Mouse (Mus musculus) gastrocnemius, postnatal 10 days (tissue): ENCODE data around the gene Gm49361. TPM values are rescaled to one million over a fixed set of nuclear protein-coding genes. Genes with fewer than 3 reads are reported as not detected.
"Not testable (repeated sequence)": the region's sequence is repeated elsewhere in the genome, so short reads cannot be mapped to it uniquely, and the experiment has no call there.

Experiments used
- DNase-seq: peaks from one replicate; pipeline ENCODE4 v3.0.0; 2021; ENCODE audit warnings: mixed read lengths
- long read RNA-seq, 2 experiments: library from polyadenylated mRNA; stranded (forward); transcript quantifications; one replicate each; pipeline ENCODE4 v2.0.0; 2021
- total RNA-seq, 2 experiments: library from RNA; stranded (reverse); gene quantifications; 2 replicates each; pipeline ENCODE4 v1.2.3; 2021

Gene Gm49361
- total RNA-seq, result not detected
- long read RNA-seq, experiment 1, partial matches to known transcripts, result 1 of 2 reads
- long read RNA-seq, experiment 1, other reads (novel, unspliced or antisense), result 1 of 2 reads
- long read RNA-seq, experiment 2, result 0 reads

GRCm38 (mm10) chr14:57746001-57746771, at the start of gene Gm49361:
Gm49361 (minus strand) TSS chr14:57746103.
- DNase-seq, result peak; percentile 97

- no peak for DNase-seq
Measured at GRCm38 (mm10) chr14:57791171-57791570, 45.3 kb upstream of the Gm49361 start.

- DNase-seq, result no peak
Measured at GRCm38 (mm10) chr14:57789759-57790158, 43.9 kb upstream of the Gm49361 start.

- no peak for DNase-seq
Measured at GRCm38 (mm10) chr14:57789311-57789710, 43.4 kb upstream of the Gm49361 start.

GRCm38 (mm10) chr14:57787406-57787805, 41.5 kb upstream of the Gm49361 start:
- peak; percentile 8 for DNase-seq

- no peak for DNase-seq
Measured at GRCm38 (mm10) chr14:57772157-57772815, 26.4 kb upstream of the Gm49361 start.

- DNase-seq, result no peak
Measured at GRCm38 (mm10) chr14:57769102-57769501, 23.2 kb upstream of the Gm49361 start.

- DNase-seq, result no peak
Measured at GRCm38 (mm10) chr14:57760447-57761412, 14.8 kb upstream of the Gm49361 start.

- DNase-seq, result no peak
Measured at GRCm38 (mm10) chr14:57758237-57758636, 12.3 kb upstream of the Gm49361 start, which contains the start of gene Lats2. Lats2 (minus strand) TSS chr14:57758388.

GRCm38 (mm10) chr14:57756094-57756493, 10.2 kb upstream of the Gm49361 start:
- no peak for DNase-seq

GRCm38 (mm10) chr14:57755661-57756060, 9.8 kb upstream of the Gm49361 start:
- DNase-seq, result no peak

- no peak for DNase-seq
Measured at GRCm38 (mm10) chr14:57753351-57753992, 7.6 kb upstream of the Gm49361 start.

- DNase-seq, result not testable (repeated sequence)
Measured at GRCm38 (mm10) chr14:57751006-57751405, 5.1 kb upstream of the Gm49361 start.

- DNase-seq, result no peak
Measured at GRCm38 (mm10) chr14:57749501-57749900, 3.6 kb upstream of the Gm49361 start.

- peak; percentile 74 for DNase-seq
Measured at GRCm38 (mm10) chr14:57745291-57745969, 473 bp downstream of the Gm49361 start.

GRCm38 (mm10) chr14:57744547-57744946, 1.4 kb downstream of the Gm49361 start:
- no peak for DNase-seq

GRCm38 (mm10) chr14:57740651-57741050, 5.3 kb downstream of the Gm49361 start:
- no peak for DNase-seq

GRCm38 (mm10) chr14:57737089-57737488, 8.8 kb downstream of the Gm49361 start:
- DNase-seq, result no peak

GRCm38 (mm10) chr14:57736141-57736540, 9.8 kb downstream of the Gm49361 start:
- no peak for DNase-seq

- DNase-seq, result no peak
Measured at GRCm38 (mm10) chr14:57732668-57733293, 13.1 kb downstream of the Gm49361 start.
